Mouse (Mus musculus) kidney, adult 8-10 months (tissue): ENCODE results near the gene Dap.

Experiments used
- DNase-seq, 2 experiments: peaks; one replicate each; pipeline ENCODE4 v3.0.0; 2022

Dap gene

DNA sequence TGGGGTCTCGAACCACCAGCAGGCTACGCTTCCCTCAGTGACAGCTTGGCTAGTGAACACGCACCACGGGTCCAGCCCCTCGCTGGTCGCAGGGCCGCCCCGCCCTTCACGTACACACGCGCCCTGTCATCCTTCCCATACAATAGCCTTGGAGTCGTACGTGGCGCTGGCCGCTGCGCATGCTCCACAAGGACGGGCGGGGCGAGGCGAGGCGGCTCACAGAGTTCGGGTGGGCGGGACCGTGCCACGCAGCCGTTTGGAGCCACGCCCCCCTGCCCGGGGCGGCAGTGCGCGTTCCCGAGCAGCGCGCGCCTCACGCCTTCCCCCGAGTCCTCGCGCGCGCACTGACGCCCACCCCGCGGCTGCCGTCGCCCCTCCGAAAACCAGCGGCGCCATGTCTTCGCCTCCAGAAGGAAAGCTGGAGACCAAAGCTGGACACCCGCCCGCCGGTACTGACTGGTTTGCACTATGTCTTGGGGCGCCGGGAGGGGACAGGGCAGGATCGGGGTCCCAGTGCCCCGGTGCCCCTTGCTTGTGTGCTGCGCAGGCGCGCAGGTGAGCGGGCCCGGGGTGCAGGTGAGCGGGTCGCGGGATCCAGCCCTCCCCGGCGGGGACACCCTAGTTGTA lies at the start of gene Dap:
Gene Dap, plus strand, starts transcription at position 180 of the 627 bp plus-strand sequence.
- DNase-seq, result peak; percentile 97

DNA sequence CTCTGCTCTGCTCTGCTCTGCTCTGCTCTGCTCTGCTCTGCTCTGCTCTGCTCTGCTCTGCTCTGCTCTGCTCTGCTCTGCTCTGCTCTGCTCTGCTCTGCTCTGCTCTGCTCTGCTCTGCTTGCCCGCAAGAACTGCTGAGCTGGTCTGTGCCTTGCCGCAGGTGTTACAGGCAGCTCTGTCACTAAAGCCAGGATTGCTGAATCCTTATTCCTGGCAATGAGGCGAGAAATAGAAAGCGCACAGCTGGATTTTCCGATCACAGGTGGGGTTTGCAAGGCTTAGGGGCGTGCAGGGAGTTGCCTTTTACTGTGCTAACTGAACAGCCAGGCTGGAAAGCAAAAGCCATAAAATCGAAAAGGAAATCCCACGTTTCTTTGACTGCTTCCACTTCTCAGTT lies 47.5 kb upstream of the Dap start:
- DNase-seq, result no peak

DNA sequence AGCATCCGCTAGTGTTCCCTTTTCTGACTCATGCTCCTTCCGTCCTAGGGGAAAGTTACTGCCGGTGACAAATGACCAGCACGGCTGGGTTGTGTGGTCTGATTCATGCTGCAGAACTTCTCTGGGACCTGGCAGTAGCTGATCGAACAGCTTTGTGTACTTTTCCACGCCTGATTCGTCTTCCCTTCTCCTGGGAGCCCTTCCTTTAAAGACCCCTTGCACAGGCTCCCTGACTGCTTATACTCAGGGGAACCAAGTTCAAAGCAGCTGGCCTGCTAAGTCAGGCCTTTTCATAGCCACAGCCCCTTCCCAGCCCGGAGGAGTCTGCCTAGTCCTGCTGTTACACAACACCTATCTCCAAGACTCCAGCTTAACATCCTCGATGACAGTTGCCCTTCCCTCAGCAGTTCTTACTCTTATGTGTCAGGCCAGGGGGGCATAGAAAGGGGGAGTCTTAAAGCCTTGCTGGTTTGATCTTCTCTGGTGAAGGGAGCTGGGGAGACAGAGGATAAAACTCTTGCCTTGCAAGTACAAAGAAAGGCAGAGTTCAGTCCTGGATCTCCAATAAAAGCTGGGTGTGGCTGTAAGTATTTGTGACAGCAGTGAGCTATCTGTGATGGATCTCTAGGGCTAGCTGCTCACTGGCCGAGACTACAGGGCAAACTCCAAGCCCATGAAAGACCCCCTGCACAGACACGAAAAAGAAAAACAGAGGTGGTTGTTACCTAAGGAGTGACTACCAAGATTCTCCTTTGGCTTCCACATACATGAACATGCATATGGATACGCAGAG lies 39.3 kb upstream of the Dap start:
- no peak for DNase-seq

DNA sequence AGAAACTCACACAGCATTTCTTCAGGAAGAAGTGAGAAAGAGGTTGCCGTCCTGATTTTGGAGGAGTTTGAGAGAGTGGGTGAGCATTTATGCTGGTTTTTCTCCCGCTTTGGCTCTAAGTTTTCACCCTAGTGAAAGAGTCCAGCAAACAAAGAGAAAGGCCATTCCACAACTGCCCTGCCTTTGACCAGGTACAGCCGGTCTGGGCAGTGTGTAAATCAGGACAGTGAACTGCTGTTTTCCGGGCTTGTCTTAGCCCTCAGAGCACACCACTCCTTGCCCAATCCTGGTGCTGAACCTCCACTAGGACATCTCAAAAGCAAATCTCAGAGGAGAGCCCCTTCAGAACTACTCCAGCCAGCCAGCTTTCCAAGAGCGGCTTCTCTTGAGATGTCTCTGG lies 38.6 kb upstream of the Dap start:
- no peak for DNase-seq

DNA sequence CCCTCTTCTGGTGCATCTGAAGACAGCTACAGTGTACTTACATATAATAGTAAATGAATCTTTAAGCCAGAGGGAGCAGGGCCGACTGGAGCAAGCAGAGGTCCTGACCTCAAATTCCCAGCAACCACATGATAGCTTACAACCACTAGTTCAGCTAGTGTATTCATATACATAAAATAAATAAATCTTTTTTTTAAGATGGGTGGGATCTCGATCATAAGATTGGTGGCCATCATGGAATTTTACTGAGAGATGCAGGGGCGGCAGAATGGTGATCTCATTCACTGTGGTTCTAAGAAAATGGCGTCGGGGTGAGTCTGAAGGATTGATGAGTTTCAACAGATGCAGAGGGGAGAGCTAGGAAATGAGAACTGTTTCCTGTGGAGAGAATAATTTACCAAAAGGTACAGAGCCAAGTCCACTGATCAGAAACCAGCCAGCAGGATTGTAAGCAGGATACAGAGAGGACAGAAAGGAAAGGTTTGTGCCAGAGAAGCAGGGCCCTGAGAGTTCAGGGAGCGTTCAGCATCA lies 37.7 kb upstream of the Dap start:
- DNase-seq, result no peak

DNA sequence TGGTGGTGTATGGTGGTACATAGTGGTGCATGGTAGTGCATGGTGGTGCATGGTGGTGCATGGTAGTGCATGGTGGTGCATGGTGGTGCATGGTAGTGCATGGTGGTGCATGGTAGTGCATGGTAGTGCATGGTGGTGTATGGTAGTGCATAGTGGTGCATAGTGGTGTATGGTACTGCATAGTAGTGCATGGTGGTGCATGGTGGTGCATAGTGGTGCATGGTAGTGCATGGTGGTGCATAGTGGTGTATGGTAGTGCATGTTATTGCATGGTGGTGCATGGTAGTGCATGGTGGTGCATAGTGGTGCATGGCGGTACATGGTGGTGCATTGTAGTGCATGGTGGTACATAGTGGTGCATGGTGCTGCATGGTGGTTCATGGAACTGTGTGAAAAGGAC lies 31.6 kb upstream of the Dap start:
- no peak for DNase-seq

DNA sequence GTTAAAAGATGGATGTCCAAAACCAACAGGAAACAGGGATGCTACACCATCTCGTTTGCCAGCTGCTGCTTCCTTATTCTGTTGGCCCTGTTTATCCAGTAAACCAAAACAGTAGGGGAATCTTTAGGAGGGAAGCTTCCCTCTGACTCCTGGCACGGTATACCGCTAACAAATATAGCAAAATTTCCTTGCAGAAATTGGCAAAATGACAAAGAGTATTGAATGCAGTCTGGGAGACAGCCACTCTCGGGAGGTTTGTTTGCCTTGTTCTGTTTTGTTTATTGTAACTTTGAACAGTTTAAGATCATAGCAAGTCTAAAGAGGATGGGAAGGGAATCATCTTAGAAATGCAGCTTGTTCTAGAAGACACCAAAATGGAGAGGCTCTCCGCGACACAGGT lies 28.3 kb upstream of the Dap start:
- DNase-seq, result no peak

DNA sequence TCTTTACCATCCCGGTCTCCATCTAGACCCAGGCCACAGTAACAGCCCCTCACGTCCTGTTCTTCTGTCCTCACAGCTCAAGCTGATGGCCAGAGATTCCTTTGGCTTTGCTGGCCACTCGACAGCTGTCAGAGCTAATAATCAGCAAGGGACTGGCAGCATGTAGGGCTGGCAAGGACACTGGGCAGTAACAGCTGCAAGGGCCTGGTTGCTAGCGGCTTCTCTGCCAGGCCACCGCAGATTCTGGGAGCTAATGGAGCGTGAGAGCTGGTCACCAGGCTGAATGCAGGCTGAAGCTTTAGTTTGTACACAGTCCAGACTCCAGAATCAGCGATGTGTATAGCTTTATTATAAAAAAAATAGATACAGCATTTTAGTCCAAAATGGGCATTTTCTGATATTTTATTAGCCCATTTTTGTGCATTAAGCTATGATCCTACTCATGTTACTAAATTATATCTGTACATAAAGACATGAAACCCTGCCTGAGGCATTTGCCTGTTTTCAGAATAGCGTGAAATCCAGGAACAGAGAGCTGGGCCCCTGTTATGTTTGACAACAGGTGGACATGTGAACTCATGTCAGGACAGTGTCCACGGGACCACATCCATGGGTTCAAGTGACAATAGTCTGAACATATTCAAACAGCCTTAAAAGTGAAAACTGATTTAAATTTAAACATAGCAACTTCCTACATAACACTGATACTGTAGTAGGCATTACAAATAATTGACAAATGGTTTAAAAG lies 16.6 kb upstream of the Dap start:
- DNase-seq, result peak in 1 of 2 experiments; percentile 37

DNA sequence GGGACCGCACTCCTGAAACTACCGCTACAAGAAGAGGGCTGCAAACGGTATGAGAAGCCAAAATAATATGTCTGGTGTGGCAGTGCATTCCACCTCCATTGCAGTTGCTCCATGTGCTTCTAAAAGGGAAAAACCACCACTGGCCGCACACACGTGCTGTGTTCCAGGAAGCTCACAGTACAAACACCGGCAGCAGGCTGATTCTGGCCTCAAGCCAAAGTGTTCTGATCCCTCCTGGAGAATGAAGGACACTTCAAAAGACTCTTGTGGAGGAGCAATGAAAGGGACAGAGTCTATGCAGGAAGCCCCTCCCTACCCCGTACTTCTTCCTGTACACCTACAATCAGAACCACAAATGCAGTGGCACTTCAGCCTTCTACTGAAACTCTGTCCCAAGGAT lies 12.2 kb upstream of the Dap start:
- peak in 1 of 2 experiments; percentile 15 for DNase-seq

DNA sequence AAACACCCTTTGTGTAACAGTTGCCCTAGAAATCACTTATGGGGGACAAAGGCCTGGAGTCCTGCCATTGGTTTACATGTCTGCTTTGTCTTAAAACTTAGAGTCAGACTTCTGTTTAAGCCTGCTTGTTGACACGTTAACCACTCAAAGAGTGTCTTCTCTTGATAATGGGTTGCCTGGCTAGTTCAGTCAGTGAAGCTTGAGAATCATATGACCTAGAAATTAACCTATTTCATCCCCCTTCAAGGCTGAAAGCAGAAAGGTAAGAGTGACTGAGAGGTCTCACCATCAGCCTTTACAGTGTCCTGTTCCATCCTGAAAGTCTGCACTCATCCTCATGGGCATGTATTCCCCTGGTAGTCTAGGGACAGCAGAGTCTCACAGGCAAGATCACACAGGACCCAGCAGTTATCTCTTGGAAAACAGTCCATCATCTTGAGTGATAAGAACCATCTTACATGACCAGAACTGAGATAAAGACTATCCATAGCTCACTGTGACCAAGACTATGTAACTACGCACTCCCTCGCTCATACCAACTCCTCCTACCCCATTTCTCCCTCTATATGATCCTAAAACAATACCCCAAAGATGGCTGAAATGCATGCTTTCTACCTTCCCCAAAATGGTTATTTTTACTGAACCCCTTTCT lies 10.4 kb upstream of the Dap start:
- DNase-seq, result no peak

DNA sequence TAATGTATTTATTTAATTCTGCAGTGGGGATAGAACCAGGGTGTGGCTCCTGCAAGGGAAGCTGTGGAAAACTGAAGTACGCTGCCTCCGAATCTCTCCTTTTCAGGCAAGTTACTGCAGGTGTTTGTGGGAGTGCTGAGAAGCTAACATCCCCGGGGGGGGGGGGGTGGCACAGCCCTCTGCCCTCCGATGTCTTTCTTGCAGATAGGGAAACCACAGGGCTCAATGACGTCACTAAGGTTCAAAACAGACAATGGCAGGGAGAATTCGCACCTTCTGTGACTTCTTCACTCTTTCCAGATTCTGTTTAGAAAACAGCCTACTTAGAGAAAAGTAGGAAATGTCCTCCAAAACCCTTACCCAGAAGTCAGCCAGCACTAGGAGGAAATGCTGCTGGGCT lies 1.9 kb upstream of the Dap start:
- no peak for DNase-seq

DNA sequence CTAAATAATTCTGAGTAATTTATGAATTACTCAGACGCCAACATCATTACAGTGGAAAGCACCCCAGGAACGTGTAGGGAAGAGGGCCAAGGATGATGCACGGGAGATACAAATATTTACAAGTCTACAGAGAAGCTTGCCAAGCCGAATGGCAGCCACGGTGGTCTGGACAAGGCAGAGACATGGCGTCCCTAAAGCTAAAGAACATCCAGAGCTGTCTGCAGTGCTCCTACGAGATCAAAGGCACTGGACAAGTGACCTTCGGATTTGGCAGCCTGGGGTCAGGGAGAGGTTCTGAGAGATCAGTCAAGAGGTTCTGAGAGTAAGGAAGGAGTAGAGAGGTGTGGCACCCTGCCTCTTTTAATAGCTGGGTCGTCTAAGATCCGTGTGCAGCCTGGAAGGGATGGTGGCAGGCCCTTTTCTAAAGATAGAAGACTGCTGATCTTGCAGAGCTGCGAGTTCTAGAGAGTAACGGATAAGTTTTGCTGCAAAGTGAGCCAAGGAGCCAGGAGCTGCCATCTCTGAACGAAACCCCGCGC lies 449 bp upstream of the Dap start:
- DNase-seq, result peak in 1 of 2 experiments; percentile 13

DNA sequence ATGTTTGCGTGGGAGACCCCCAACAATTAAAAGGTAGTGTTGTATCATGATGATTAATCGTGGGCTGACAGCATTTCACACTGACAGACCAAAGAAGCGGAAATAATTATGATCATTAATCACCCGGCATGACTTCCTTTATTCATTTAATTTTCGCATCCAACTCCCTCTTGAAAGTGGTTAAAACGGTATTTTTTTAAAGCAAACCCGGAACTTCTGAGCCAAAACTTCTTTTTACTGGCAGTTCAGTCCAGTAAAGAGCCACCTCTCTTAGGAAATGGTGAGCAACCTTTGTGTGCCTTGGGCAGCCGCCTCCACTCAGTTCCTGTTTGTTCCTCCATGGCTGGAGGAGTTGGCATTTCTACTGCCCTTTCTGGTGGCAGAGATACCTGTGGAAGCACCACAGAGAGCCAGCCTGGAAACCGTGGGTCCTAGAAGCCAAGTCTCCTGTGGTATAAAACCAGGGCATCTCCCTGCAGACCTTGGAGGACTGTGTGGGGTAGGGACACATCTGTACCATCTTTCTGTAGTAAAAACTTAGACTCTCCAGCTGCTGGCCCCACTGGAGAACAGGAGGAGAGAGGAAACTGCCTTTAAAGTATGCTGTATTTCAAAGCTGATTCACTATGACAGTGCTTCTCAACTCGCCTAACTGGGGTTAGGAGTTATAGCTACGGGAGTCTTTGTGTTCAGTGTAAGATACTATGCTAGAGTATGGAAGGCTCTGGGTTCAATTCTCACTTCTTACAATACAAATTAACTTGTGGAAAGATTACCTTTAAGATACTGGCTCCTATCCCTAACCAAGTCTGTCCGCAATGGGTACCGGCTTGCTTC lies 910 bp downstream of the Dap start:
- peak; percentile 26 to 30 for DNase-seq

DNA sequence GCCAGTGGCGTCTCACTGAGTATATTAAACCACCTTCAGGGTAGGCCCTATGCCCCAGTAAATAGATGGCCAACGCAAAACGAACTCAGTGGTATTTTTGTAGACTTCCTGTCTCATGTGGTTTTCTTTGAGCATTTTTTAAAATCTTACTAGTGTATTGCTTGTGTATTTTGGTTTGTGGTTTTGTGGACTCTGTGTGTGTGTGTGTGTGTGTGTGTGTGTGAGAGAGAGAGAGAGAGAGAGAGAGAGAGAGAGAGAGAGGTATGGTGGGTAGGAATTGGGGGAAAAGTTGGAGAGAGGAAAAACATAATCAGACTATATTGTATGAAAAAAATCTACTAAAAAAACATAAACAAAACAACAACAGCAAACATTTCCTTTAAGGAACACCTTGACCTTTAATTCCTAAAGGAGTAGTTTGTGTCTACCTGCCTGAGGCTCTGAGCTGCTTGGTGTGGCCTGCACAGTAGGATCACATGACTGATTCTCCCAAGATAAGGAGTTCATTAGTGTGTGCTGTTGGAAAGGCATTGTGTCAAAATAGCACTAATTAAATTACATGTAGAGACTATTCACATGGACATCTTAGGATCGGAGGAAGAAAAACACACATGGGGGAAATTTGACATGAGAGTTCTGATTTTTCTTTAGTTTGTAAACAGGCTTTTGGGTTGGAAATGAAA lies 1.7 kb downstream of the Dap start:
- no peak for DNase-seq

DNA sequence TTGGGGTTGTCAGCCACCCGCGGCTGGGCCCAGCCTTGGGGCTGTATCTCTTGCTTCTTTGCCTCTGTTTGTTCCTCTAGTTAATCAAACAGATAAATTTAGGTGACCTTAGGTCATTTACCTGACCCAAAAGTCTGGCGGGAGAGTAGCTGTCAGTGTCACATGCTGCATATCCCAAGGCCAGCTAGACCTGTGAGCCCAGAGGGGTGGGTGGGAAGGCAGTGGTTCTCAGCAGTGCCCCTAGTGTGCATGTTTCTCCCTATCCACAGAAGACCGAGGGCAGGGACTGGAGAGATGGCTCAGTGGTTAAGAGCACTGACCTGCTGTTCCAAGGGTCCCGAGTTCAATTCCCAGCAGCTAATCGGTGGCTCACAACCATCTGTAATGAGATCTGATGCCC lies 2.4 kb downstream of the Dap start:
- DNase-seq, result no peak

DNA sequence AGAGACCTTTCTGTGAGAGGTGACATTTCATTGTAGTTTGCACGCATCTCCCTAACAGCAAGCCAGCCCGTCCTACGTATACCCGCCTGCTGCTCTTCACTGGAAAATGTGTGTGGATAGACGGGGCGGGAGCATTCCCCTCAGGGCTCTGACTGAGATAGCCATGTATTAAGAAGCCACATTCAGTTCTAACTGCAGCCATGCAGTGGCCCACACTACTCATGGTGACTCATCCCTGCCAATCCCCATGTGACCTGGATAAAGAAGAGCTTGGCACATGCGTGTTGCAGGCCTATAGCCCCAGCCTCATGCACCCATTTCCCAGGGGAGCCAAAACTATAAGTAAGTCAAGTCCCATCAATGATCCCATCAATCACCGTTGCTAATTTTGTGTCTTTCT lies 3.7 kb downstream of the Dap start:
- DNase-seq, result no peak

DNA sequence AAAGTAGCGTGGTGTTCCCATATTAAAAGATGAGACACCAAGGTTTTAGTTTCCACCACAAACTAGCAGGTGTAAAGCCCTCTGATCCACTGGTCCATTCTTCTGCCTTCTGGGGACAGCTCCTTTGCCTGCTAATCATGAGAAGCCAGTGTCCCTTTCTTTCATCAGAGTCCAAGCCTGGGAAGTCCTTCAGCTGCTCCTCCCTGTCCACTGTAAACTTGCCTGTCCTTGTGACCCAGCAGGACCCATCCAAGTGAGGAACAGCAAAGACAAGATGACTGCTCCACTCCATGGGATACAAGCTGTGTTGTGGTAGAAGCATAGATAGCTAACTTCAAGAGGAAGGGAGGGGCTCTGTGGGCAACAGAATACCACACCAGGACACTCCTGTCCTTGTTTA lies 8.9 kb downstream of the Dap start:
- no peak for DNase-seq

DNA sequence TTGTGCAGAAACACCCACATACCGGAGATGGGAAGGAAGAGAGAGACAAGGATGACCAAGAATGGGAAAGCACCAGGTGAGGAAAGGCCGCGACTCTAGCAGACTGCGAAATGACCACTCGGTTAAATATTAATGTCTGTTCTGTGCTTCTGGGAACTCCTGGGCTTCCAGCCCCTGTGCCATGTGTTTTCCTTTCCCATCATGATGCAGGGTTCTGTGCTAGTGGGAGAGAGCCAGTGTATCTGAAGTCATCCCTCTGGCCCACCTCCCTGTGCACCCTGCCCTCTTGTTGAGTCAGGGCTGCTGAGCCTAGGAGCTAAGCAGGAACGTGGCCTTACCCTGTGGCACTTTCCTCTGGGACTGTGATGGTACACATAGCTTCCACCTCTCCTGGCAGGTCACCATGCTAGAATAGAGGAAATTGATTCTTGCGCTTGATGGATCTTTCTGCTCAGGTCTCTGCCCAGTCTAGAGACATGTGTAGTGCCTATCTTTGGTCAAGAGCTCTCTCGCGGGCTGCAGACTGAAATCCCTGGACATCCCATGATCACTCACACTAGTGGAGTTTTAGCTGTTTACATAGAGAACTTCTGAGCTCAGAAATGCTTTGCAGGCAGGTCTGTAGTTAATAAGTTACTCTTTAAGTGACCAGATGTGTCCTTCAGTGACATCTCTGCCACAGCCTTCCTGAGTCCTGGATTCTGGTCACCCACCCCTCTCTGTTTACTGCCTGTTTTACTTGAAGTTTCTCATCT lies 11.9 kb downstream of the Dap start:
- DNase-seq, result peak; percentile 36 to 37

DNA sequence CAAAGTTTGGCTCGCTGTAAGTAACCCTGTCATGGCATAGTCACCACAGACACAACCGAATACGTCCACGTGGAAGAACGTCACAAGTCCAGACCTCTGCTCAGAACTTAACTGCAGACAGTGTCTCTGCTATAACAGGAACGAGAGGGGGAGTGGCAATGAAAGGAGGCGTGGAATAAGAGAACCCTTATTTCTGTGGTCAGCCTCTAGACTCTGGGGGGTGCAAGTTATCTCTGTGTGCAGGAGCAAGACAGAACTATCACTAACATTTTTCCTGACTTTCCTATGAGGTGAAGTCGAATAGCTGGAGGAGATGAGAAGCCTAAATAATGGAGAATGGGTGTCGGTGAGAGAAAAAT lies 12.4 kb downstream of the Dap start:
- no peak for DNase-seq

DNA sequence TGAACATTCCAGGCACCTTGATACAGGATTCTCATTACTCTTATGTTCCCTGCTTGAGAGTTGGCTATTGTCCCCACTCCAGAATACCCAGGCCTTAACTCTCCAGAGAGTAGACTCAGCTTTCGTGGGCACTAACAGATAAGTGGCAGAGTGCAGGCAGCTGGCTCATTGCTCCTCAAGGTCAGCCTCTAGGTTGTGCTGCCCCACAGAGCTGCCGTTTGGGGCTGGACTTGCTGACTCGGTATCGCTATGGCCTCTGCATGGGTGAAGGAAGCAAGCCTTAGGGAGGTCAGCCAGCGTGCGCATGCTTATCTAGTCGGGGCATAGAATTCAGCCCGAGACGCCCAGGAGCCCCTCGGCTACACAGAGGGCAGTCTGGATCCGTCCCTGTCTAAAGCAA lies 13.3 kb downstream of the Dap start:
- peak; percentile 19 to 32 for DNase-seq

DNA sequence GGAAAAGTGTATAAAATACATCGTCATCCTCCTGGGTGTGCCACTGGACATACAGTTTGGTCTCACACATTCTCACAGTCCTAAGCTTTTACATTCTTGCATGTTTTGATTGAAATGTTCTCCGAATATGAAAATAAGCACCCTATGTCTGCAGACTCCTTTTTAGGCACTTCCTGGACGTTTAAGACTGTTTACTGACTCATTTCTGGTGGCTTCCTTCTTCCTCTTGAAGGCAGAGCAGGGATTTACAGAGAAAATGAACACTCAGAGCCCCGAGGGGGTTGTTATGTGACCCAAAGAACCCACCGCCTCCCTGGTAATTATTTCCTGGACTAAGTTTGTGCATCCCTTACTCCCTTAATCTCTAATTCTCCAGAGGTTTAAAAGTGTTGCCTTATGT lies 13.8 kb downstream of the Dap start:
- no peak for DNase-seq
